Mouse (Mus musculus) cortical plate, adult 2 months (tissue): ENCODE measurements around the gene Myh7. TPM values are rescaled to one million over a fixed set of nuclear protein-coding genes. Genes with fewer than 3 reads are reported as not detected.
"Not testable (repeated sequence)": the region's sequence is repeated elsewhere in the genome, so short reads cannot be mapped to it uniquely, and the experiment has no call there.

ENCODE experiments used
- H3K27ac ChIP-seq: fragments of 200-500 bp; 2 replicates; pipeline ENCODE4 v1.5.1; 2012; ENCODE audit warnings: low read length, control low read depth, inconsistent platforms; ENCODE audit not compliant: insufficient read depth
- H3K4me1 ChIP-seq: fragments of 200-500 bp; 2 replicates; pipeline ENCODE4 v1.6.1; 2011; ENCODE audit warnings: low read length; ENCODE audit not compliant: control insufficient read depth, insufficient read depth
- H3K4me3 ChIP-seq: fragments of 200-500 bp; 2 replicates; pipeline ENCODE4 v1.5.1; 2011; ENCODE audit warnings: mild to moderate bottlenecking, low read length, control low read depth; ENCODE audit not compliant: insufficient read depth
- CTCF ChIP-seq: fragments of 200-500 bp; IDR thresholded peaks from 2 replicates; pipeline ENCODE4 v1.5.1; 2011; ENCODE audit warnings: mild to moderate bottlenecking, control low read depth, low read length; ENCODE audit not compliant: insufficient read depth; ENCODE audit errors: extremely low read depth
- POLR2A ChIP-seq: fragments of 200-500 bp; IDR thresholded peaks from 2 replicates; pipeline ENCODE4 v1.6.1; 2011; ENCODE audit warnings: mild to moderate bottlenecking, low read length, control low read depth; ENCODE audit not compliant: insufficient read depth; ENCODE audit errors: extremely low read depth
- polyA plus RNA-seq: library from polyadenylated mRNA; depleted of rRNA; stranded (reverse); fragments of >200 nt; gene quantifications from 2 replicates; pipeline ENCODE4 v1.2.3, GENCODE M21; 2012

The Myh7 gene
- polyA plus RNA-seq, 1 experiment = 29.0 TPM

GRCm38 (mm10) chr14:55005967-55006366, 11.5 kb upstream of the Myh7 start:
- Histone ChIP-seq H3K4me3 (no peak overlapping the region), H3K27ac (no peak overlapping the region), H3K4me1 (peaks cover 2% of the 10 kb centered on the region; the same call in 1 of the 2 replicates)
- TF ChIP-seq POLR2A = no peak
- no peak for TF ChIP-seq CTCF

- TF ChIP-seq POLR2A (no peak), CTCF (no peak)
- H3K27ac ChIP-seq = no peak overlapping the region
- H3K4me3 ChIP-seq = no peak overlapping the region
- peaks cover 2% of the 10 kb centered on the region; the same call in 1 of the 2 replicates for H3K4me1 ChIP-seq
Measured at GRCm38 (mm10) chr14:55005506-55005905, 11.1 kb upstream of the Myh7 start.

GRCm38 (mm10) chr14:55003878-55004855, 9.7 kb upstream of the Myh7 start:
- H3K4me3 ChIP-seq = no peak overlapping the region
- H3K27ac ChIP-seq = no peak overlapping the region
- no peak for TF ChIP-seq CTCF
- TF ChIP-seq POLR2A = no peak
- peaks cover 2% of the 10 kb centered on the region; the same call in 1 of the 2 replicates for H3K4me1 ChIP-seq

- H3K27ac ChIP-seq = no peak overlapping the region
- H3K4me3 ChIP-seq = no peak overlapping the region
- TF ChIP-seq POLR2A (no peak), CTCF (no peak)
- H3K4me1 ChIP-seq = peaks cover 2% of the 10 kb centered on the region; the same call in 1 of the 2 replicates
Measured at GRCm38 (mm10) chr14:55002687-55003120, 8.3 kb upstream of the Myh7 start.

GRCm38 (mm10) chr14:55001938-55002686, 7.7 kb upstream of the Myh7 start:
- Histone ChIP-seq H3K4me3 (no peak overlapping the region), H3K27ac (no peak overlapping the region), H3K4me1 (peaks cover 2% of the 10 kb centered on the region; the same call in 1 of the 2 replicates)
- no peak for TF ChIP-seq POLR2A
- no peak for TF ChIP-seq CTCF

GRCm38 (mm10) chr14:55001446-55001845, 7.0 kb upstream of the Myh7 start:
- Histone ChIP-seq H3K4me1 (peaks cover 2% of the 10 kb centered on the region; the same call in 1 of the 2 replicates), H3K27ac (no peak overlapping the region), H3K4me3 (no peak overlapping the region)
- TF ChIP-seq POLR2A (no peak), CTCF (no peak)

- H3K27ac ChIP-seq = no peak overlapping the region
- H3K4me3 ChIP-seq = no peak overlapping the region
- no peak for TF ChIP-seq POLR2A
- TF ChIP-seq CTCF = no peak
- peaks cover 2% of the 10 kb centered on the region; the same call in 1 of the 2 replicates for H3K4me1 ChIP-seq
Measured at GRCm38 (mm10) chr14:55000814-55001213, 6.4 kb upstream of the Myh7 start.

- not testable (repeated sequence) for H3K4me3 ChIP-seq, H3K4me1 ChIP-seq, H3K27ac ChIP-seq
Measured at GRCm38 (mm10) chr14:54999868-55000267, 5.4 kb upstream of the Myh7 start.

GRCm38 (mm10) chr14:54998680-54999079, 4.3 kb upstream of the Myh7 start:
- no peak for TF ChIP-seq CTCF
- TF ChIP-seq POLR2A = no peak
- Histone ChIP-seq H3K4me3 (no peak overlapping the region), H3K27ac (no peak overlapping the region), H3K4me1 (peaks cover 3% of the 10 kb centered on the region)
